ENCODE assay signal across 19 mouse cellular contexts in genomic region chr1:35919840-35920734, GRCm38 (mm10).
DNase-seq lines count a peak whose midpoint lies in the region; ATAC-seq and TF ChIP-seq lines count a peak whose summit lies in the region.
"Had no signal": no experiment of that assay in that cellular context is flagged by ENCODE, and none has a peak within 500 bp of the region (broad histone marks: within the 10 kb centered on the region; RNA-seq: fewer than 3 reads in every experiment).

No protein-coding gene starts in this region.

- H3K9me3 ChIP-seq in hindbrain, embryonic 16.5 days (ENCODE audit: control insufficient read depth, low read length), result no peaks in the 10 kb centered on the region
- no peaks in the 10 kb centered on the region for H3K9me3 ChIP-seq in neural tube, embryonic 14.5 days (ENCODE audit: control insufficient read depth, low read length)
- H3K9me3 ChIP-seq in intestine, postnatal 0 days (ENCODE audit: control insufficient read depth), result no peaks in the 10 kb centered on the region
- H3K9me3 ChIP-seq: heart, embryonic 10.5 days; kidney, embryonic 15.5 days had no signal

- H3K9ac ChIP-seq in hindbrain, embryonic 16.5 days (ENCODE audit: low read depth, low read length), result no peak overlapping the region
- no peak overlapping the region for H3K9ac ChIP-seq in neural tube, embryonic 14.5 days (replicated peaks; ENCODE audit: low read depth, low read length)
- no peak overlapping the region for H3K9ac ChIP-seq in intestine, postnatal 0 days (ENCODE audit: low read depth, low read length)
- H3K9ac ChIP-seq: kidney, embryonic 15.5 days had no signal

- H3K4me1 ChIP-seq in hindbrain, embryonic 16.5 days (ENCODE audit: control insufficient read depth, insufficient read depth, low read depth, low read length), result peaks cover 3% of the 10 kb centered on the region; the same call in 1 of the 2 replicates
- H3K4me1 ChIP-seq in neural tube, embryonic 14.5 days (ENCODE audit: control insufficient read depth, insufficient read depth, low read length), result 0 out of 2 replicates have a peak, but pooled peaks cover 2% of the 10 kb centered on the region
- no peaks in the 10 kb centered on the region for H3K4me1 ChIP-seq in intestine, postnatal 0 days (replicated peaks; ENCODE audit: control insufficient read depth, insufficient read depth, low read length)
- H3K4me1 ChIP-seq: kidney, embryonic 15.5 days had no signal

- WGBS in hindbrain, embryonic 16.5 days, result 42% methylated on average over 12 of the region's 12 CpGs
- 35% methylated on average over 12 of the region's 12 CpGs for WGBS in neural tube, embryonic 14.5 days
- WGBS in intestine, postnatal 0 days, result 69% methylated on average over 12 of the region's 12 CpGs

- no peak overlapping the region for H3K4me2 ChIP-seq in hindbrain, embryonic 16.5 days (ENCODE audit: low read length)
- H3K4me2 ChIP-seq in neural tube, embryonic 14.5 days (ENCODE audit: low read depth, low read length), result no peak overlapping the region
- H3K4me2 ChIP-seq in intestine, postnatal 0 days (replicated peaks; ENCODE audit: low read depth), result no peak overlapping the region
- H3K4me2 ChIP-seq: kidney, embryonic 15.5 days had no signal

- peak; percentile 82 for ATAC-seq in hindbrain, embryonic 16.5 days
- peak; percentile 89 for ATAC-seq in neural tube, embryonic 14.5 days (ENCODE audit: low read depth)
- no peak for ATAC-seq in intestine, postnatal 0 days

- H3K27me3 ChIP-seq in hindbrain, embryonic 16.5 days (replicated peaks; ENCODE audit: control insufficient read depth, insufficient read depth, low read length), result no peaks in the 10 kb centered on the region
- no peaks in the 10 kb centered on the region for H3K27me3 ChIP-seq in neural tube, embryonic 14.5 days (ENCODE audit: control insufficient read depth, insufficient read depth, low read length)
- H3K27me3 ChIP-seq in intestine, postnatal 0 days (replicated peaks; ENCODE audit: control insufficient read depth, insufficient read depth, low read length), result no peaks in the 10 kb centered on the region
- H3K27me3 ChIP-seq: kidney, embryonic 15.5 days had no signal

- H3K36me3 ChIP-seq in hindbrain, embryonic 16.5 days (ENCODE audit: control insufficient read depth, insufficient read depth, low read length), result no peaks in the 10 kb centered on the region
- H3K36me3 ChIP-seq in neural tube, embryonic 14.5 days (ENCODE audit: control insufficient read depth, insufficient read depth, low read length), result no peaks in the 10 kb centered on the region
- H3K36me3 ChIP-seq in intestine, postnatal 0 days (ENCODE audit: control insufficient read depth, insufficient read depth), result no peaks in the 10 kb centered on the region
- H3K36me3 ChIP-seq: heart, embryonic 10.5 days; kidney, embryonic 15.5 days had no signal

- DNase-seq in heart, adult 11 months, result peak; percentile 41
- DNase-seq in heart, adult 8-10 months (ENCODE audit: low spot score), result no peak
- DNase-seq in brain, embryonic 14.5 days (ENCODE audit: low read depth), result peak; percentile 70
- DNase-seq in right cerebral cortex, postnatal 36 days (ENCODE audit: low spot score in 2 of 2), result no peak
- DNase-seq: adrenal gland, adult 8-10 months; cerebellum, adult 11-12 months; cerebellum, postnatal 25 days; gastrocnemius, postnatal 14 days; heart, postnatal 10 days; left cerebral cortex, postnatal 4 days; lung, adult 18-20 months; lung, postnatal 36 days; thymus, postnatal 36 days had no signal

- no peak overlapping the region for H3K27ac ChIP-seq in hindbrain, embryonic 16.5 days (ENCODE audit: low read depth, low read length)
- H3K27ac ChIP-seq in neural tube, embryonic 14.5 days (ENCODE audit: low read depth, low read length), result peak overlapping the region; percentile 39
- no peak overlapping the region for H3K27ac ChIP-seq in intestine, postnatal 0 days (ENCODE audit: low read depth, low read length)
- H3K27ac ChIP-seq: heart, embryonic 10.5 days; kidney, embryonic 15.5 days; stomach, postnatal 0 days had no signal

- no peak overlapping the region for H3K4me3 ChIP-seq in hindbrain, embryonic 16.5 days (ENCODE audit: low read length)
- no peak overlapping the region for H3K4me3 ChIP-seq in neural tube, embryonic 14.5 days (ENCODE audit: low read depth, low read length)
- H3K4me3 ChIP-seq in intestine, postnatal 0 days (ENCODE audit: low read depth, low read length), result no peak overlapping the region
- H3K4me3 ChIP-seq: heart, embryonic 10.5 days; kidney, embryonic 15.5 days had no signal

- no peak for TF ChIP-seq POLR2A in brain, embryonic 14.5 days (IDR thresholded peaks at IDR 0.05; ENCODE audit: borderline replicate concordance, extremely low read depth, insufficient read depth, insufficient read length, poor library complexity, severe bottlenecking)

- no peak for TF ChIP-seq CTCF in brain, embryonic 14.5 days (IDR thresholded peaks at IDR 0.05; ENCODE audit: borderline replicate concordance, extremely low read depth, insufficient read depth, insufficient read length)
- TF ChIP-seq CTCF in intestine, postnatal 0 days (IDR thresholded peaks at IDR 0.05; ENCODE audit: low read depth), result no peak

Comparison
In these comparisons a context has a peak if more than half of its experiments do, and no peak if none do; other contexts are left out.
1. DNase-seq: peak in heart, adult 11 months (single experiment) and brain, embryonic 14.5 days (single experiment); none in heart, adult 8-10 months (single experiment) and right cerebral cortex, postnatal 36 days (0 of 2).